Mouse (Mus musculus) forebrain, embryonic 11.5 days (tissue): ENCODE data around the gene Arid3a. TPM values are rescaled to one million over a fixed set of nuclear protein-coding genes. Genes with fewer than 3 reads are reported as not detected.
"Not testable (repeated sequence)": the region's sequence is repeated elsewhere in the genome, so short reads cannot be mapped to it uniquely, and the experiment has no call there.

ENCODE experiments used
- ATAC-seq: fragments of 200-750 bp; cut with Nextera tagmentation; replicated peaks from 2 replicates; pipeline ENCODE4 v1.8.0; 2017; ENCODE audit warnings: moderate TSS enrichment; ENCODE audit not compliant: low FRiP score
- DNase-seq: peaks from one replicate; pipeline ENCODE4 v3.0.0-alpha.2; 2017; ENCODE audit warnings: low spot score
- H3K27ac ChIP-seq: fragments of 300-500 bp; sonication (generic); 2 replicates; pipeline ENCODE4 v1.5.1; 2014; ENCODE audit warnings: low read depth, low read length
- H3K27me3 ChIP-seq: fragments of 300-500 bp; sonication (generic); 2 replicates; pipeline ENCODE4 v1.6.1; 2014; ENCODE audit warnings: mild to moderate bottlenecking, low read length, mixed read lengths; ENCODE audit not compliant: control insufficient read depth, insufficient read depth
- H3K36me3 ChIP-seq: fragments of 300-500 bp; sonication (generic); 2 replicates; pipeline ENCODE4 v1.6.1; 2014; ENCODE audit warnings: mild to moderate bottlenecking, low read length, moderate library complexity, mixed read lengths; ENCODE audit not compliant: control insufficient read depth, insufficient read depth
- H3K4me1 ChIP-seq: fragments of 300-500 bp; sonication (generic); replicated peaks from 2 replicates; pipeline ENCODE4 v1.6.1; 2014; ENCODE audit warnings: low read length, mixed read lengths; ENCODE audit not compliant: control insufficient read depth, insufficient read depth
- H3K4me2 ChIP-seq: fragments of 300-500 bp; sonication (generic); 2 replicates; pipeline ENCODE4 v1.6.1; 2014; ENCODE audit warnings: low read depth, mild to moderate bottlenecking, low read length, moderate library complexity, mixed read lengths; ENCODE audit not compliant: severe bottlenecking
- H3K4me3 ChIP-seq: fragments of 300-500 bp; sonication (generic); 2 replicates; pipeline ENCODE4 v1.5.1; 2014; ENCODE audit warnings: low read depth, low read length
- H3K9ac ChIP-seq: fragments of 300-500 bp; sonication (generic); 2 replicates; pipeline ENCODE4 v1.6.1; 2014; ENCODE audit warnings: low read length
- H3K9me3 ChIP-seq: fragments of 300-500 bp; sonication (generic); 2 replicates; pipeline ENCODE4 v1.6.1; 2016; ENCODE audit warnings: low read length, mixed read lengths; ENCODE audit not compliant: control insufficient read depth
- WGBS: fragments of 180-500 bp; shearing (Covaris S2); extraction: QIAGEN DNeasy Blood & Tissue Kit; methylation state at CpG from one replicate; pipeline ENCODE4 v1.1.7; 2014; 5-methylcytosine and 5-hydroxymethylcytosine counted together
- polyA plus RNA-seq: library from polyadenylated mRNA; unstranded; fragments of >200 nt; fragmentation: Nextera tagmentation; extraction: Ambion mirVana; gene quantifications from 2 replicates; pipeline ENCODE4 v1.2.1, GENCODE M21; 2014

Arid3a gene
- polyA plus RNA-seq, 1 experiment from 2014 or later = 6.6 TPM

DNA sequence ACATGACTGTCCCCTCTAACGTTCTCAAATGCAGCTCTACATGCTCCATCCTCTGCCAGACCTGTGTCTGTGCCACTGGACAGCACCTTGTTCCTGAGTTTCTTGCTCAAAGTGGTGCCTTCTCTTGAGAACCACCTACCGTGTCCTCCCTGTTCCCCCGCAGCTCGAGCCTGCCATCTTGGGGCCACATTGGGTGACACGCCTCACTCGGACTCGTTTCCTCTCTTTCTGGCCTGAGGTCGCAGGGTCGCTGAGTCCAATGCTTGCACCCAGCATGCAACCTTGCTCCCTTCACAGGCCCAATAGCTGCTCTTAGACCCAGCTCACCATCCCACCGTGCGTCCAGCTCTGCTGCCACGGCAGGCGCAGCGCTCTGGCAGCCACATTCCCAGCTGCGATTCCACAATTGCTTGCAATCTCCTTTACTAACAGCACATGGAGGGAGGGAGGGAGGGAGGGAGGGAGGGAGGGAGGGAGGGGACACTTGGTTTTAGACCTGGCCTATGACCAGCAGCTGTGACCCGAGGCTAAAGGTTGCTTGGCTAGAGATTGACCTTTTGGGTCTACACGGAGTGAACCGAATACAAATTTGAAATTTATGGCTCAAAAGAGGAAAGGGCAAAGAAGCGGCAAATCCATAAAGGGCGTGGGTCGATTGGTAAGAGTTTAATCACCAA, 31.4 kb downstream of the Arid3a start:
- 15% methylated on average over 21 of the region's 21 CpGs for WGBS
- ATAC-seq (no peak), DNase-seq (peak; percentile 85)
- no peak overlapping the region for H3K4me3 ChIP-seq
- H3K36me3 ChIP-seq = peaks cover 3% of the 10 kb centered on the region; the same call in 1 of the 2 replicates
- no peak overlapping the region for H3K27ac ChIP-seq
- no peak overlapping the region for H3K4me2 ChIP-seq
- no peaks in the 10 kb centered on the region for H3K9me3 ChIP-seq
- H3K27me3 ChIP-seq = no peaks in the 10 kb centered on the region
- peaks cover 8% of the 10 kb centered on the region for H3K4me1 ChIP-seq
- H3K9ac ChIP-seq = no peak overlapping the region

DNA sequence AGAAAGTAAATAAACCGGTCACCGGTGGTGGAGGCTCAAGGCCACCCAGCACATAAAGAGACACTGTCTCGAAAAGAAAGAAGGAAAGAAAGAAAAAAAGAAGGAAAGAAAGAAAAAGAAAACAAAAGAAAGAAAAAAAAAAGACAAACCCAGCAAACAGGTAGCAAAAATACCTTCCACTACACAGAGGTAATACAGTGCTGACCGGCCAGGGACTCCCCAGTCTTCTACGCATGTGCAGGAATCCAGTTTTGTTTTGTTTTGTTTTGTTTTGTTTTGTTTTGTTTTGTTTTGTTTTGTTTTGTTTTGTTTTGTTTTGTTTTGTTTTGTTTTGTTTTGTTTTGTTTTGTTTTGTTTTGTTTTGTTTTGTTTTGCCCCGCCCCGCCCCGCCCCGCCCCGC, 32.6 kb downstream of the Arid3a start:
- not testable (repeated sequence) for H3K9me3 ChIP-seq, ATAC-seq, H3K4me1 ChIP-seq, H3K4me3 ChIP-seq, H3K36me3 ChIP-seq, DNase-seq, H3K27me3 ChIP-seq, H3K27ac ChIP-seq, H3K9ac ChIP-seq
- WGBS = 36% methylated on average over 10 of the region's 10 CpGs
- 0 out of 2 replicates have a peak overlapping the region, but pooled peaks have one; percentile 80 for H3K4me2 ChIP-seq

DNA sequence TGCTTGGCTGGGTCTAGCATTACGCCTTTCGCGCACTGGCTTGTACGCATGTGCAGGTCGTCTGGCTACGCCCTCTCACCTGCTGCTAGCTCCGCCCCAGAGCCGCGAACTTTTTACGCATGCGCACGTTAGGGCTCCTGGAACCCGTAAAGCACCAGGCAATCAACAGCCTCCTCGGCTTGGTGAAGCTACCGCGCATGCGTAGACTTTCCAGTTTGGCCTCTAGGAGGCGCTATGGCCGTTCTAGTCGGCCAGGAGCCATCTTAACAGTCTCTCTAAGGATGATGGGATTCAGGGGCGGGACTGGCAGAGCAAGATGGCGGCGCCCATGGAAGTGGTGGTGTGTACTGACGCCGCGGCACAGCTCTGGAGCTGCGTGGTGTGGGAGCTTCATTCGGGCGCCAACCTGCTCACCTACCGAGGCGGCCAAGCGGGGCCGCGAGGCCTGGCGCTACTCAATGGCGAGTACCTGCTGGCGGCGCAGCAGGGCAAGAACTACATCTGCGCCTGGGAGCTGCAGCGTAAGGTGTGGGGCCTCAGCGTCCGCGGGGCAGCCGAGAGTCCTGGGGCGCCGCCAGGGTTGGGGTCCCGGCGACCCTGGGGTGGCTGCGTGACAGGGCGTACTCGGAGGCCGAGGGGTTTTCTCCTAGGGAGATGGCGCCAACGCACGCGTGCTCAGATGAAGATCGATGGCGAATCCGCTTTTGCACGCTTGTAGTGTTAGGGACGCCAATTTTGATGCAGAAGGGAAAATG, 33.2 kb downstream of the Arid3a start, which contains the start of gene Wdr18:
Gene Wdr18, plus strand, starts transcription at position 306 of the 755 bp plus-strand sequence.
- peak; percentile 94 for ATAC-seq
- Histone ChIP-seq H3K36me3 (peaks cover 4% of the 10 kb centered on the region; the same call in 1 of the 2 replicates), H3K4me3 (peak within 1 kb of the TSS; percentile 95), H3K4me1 (peaks cover 8% of the 10 kb centered on the region), H3K4me2 (peak within 1 kb of the TSS; percentile 80), H3K9ac (peak within 1 kb of the TSS; percentile 82), H3K9me3 (no peaks in the 10 kb centered on the region), H3K27ac (no peak within 1 kb of the TSS), H3K27me3 (no peaks in the 10 kb centered on the region)
- under 1% methylated on average over 61 of the region's 61 CpGs for WGBS
- peak; percentile 100 for DNase-seq

DNA sequence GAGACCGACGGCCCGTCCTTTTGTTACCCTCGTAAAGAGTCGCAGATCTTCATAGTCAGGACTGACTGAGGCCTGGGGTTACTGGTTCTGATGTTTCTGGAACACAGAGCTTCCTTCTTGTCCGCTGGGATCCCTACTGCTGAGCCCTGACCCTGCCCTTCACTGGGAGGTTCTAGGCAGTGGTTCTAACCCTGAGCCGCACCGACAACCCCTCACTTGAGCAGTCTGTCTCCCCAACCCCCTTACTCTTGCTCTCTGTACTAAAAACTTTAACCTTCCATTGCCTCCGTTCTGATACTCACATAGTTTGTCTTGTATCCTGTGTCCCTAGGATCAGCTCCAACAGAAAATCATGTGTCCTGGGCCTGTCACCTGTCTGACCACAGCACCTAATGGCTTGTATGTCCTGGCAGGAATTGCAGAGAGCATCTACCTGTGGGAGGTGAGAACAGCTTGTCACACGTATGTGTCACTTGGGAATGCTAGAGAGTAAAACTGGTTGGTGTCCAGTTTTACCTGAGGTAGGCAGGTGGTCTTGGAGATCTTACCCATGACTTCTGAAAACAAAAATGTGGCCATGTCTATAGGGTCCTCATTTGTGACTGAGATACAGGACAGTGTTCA, 33.9 kb downstream of the Arid3a start:
- ATAC-seq (no peak), DNase-seq (no peak)
- peak overlapping the region; percentile 95 for H3K4me3 ChIP-seq
- no peaks in the 10 kb centered on the region for H3K9me3 ChIP-seq
- peak overlapping the region; percentile 82 for H3K9ac ChIP-seq
- no peaks in the 10 kb centered on the region for H3K27me3 ChIP-seq
- H3K4me1 ChIP-seq = peaks cover 8% of the 10 kb centered on the region
- H3K4me2 ChIP-seq = peak overlapping the region; percentile 80
- 16% methylated on average over 10 of the region's 10 CpGs for WGBS
- no peak overlapping the region for H3K27ac ChIP-seq
- H3K36me3 ChIP-seq = peaks cover 7% of the 10 kb centered on the region; the same call in 1 of the 2 replicates

DNA sequence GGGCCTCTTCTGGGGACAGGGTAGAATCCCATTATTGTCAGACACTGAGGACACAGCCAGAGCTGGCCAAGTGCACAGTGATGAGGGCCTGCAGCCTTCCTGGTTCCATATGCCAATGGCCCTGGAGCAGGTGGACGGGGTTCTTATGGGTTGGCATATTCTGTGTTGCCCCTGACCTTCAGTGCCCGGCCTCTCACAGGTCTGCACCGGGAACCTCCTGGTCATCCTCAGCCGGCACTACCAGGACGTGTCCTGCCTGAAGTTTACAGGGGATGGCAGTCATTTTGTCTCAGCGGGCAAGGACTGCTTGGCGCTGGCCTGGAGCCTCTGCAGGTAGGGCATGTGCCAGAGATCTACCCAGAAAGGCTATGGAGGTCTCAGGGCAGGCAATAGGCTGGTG, 37.9 kb downstream of the Arid3a start:
- Histone ChIP-seq H3K4me1 (peaks cover 8% of the 10 kb centered on the region), H3K4me2 (no peak overlapping the region), H3K27me3 (no peaks in the 10 kb centered on the region; the same call in 1 of the 2 replicates), H3K36me3 (peaks cover 10% of the 10 kb centered on the region; the same call in 1 of the 2 replicates), H3K27ac (no peak overlapping the region), H3K4me3 (no peak overlapping the region), H3K9me3 (no peaks in the 10 kb centered on the region), H3K9ac (no peak overlapping the region)
- DNase-seq = no peak
- no peak for ATAC-seq
- 89% methylated on average over 7 of the region's 7 CpGs for whole genome bisulfite sequencing

DNA sequence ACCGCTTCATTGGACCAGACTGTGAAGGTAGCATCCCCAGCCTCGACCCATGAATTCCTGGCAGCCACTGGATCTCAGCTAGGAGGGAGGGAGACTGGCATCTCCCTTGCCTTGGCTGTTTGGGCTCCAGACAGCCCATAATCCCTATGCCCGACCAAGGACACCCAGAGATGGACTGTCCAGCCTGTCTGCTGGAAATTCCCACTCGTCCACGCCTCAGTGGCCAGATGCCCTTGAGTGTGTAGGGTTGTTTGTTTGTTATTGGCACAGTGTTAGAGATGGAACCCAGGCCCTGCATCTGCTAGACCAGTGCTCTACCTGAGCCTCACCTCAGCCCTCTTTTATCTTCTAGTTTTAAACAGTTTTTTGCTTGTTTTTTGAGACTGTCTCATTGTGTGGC, 38.5 kb downstream of the Arid3a start:
- WGBS = 89% methylated on average over 5 of the region's 5 CpGs
- peaks cover 8% of the 10 kb centered on the region for H3K4me1 ChIP-seq
- DNase-seq = no peak

DNA sequence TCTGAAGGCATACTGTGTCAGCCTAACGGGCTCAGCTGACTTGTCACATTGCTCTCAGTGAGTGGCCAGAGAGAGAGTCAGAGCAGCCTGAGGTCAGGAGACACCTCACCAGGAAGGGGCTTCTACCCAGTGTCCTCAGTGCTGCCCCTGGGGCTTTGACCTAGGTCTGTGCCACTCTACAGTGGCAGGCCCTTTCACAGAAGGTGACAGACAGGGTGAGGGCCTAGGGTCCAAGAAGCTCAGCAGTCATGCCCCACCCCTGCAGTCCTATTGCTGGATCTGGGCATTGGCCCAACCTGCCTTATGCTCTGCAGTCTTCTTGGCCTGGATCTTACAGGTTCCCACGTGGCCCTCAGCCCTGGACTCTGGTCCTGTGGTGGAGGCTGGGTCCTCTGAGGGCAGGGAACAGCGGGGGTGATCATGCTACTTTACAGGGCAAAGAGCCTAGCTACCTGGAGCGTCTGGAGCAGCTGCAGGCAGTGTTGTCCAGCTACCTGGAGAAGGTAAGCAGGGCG, 40.1 kb downstream of the Arid3a start:
- ATAC-seq (no peak), DNase-seq (no peak)
- H3K36me3 ChIP-seq = peaks cover 10% of the 10 kb centered on the region; the same call in 1 of the 2 replicates
- H3K4me3 ChIP-seq = no peak overlapping the region
- H3K9me3 ChIP-seq = no peaks in the 10 kb centered on the region
- H3K9ac ChIP-seq = no peak overlapping the region
- H3K4me1 ChIP-seq = peaks cover 8% of the 10 kb centered on the region
- H3K27ac ChIP-seq = no peak overlapping the region
- no peak overlapping the region for H3K4me2 ChIP-seq
- 94% methylated on average over 5 of the region's 5 CpGs for WGBS
- peaks cover 16% of the 10 kb centered on the region for H3K27me3 ChIP-seq

More for the DNA sequence above, 38.5 kb downstream of the Arid3a start:
- H3K4me3 ChIP-seq = no peak overlapping the region
- no peak overlapping the region for H3K9ac ChIP-seq
- no peak for ATAC-seq
- H3K27ac ChIP-seq = no peak overlapping the region
- H3K9me3 ChIP-seq = no peaks in the 10 kb centered on the region
- H3K4me2 ChIP-seq = no peak overlapping the region
- H3K36me3 ChIP-seq = peaks cover 10% of the 10 kb centered on the region; the same call in 1 of the 2 replicates
- peaks cover under 1% of the 10 kb centered on the region; the same call in 1 of the 2 replicates for H3K27me3 ChIP-seq

DNA sequence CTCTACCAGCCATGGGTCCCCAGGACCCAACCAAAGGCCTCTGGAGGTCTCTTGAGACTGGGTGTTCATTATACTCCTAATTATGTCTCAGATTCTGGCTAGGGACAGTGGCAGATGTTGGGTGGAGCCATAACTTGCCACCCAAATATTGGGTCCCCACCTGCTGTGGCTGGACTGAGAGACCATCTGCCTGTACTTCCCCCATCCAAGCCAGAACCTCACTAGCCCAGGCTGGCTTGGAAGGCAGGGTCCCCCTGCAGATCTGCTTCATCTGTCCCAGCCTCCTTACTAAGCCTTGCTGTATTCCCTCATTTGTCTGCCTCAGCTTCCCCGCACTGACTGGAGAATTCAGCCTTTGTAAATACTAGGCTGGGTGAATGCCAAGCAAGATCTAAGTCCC, 41.3 kb downstream of the Arid3a start:
- H3K36me3 ChIP-seq = peaks cover 8% of the 10 kb centered on the region; the same call in 1 of the 2 replicates
- no peaks in the 10 kb centered on the region for H3K9me3 ChIP-seq
- no peak overlapping the region for H3K4me2 ChIP-seq
- no peak overlapping the region for H3K4me3 ChIP-seq
- peaks cover 8% of the 10 kb centered on the region for H3K4me1 ChIP-seq
- WGBS = 84% methylated on average over 1 of the region's 1 CpGs
- no peak overlapping the region for H3K9ac ChIP-seq
- DNase-seq (no peak), ATAC-seq (no peak)
- H3K27ac ChIP-seq = no peak overlapping the region
- H3K27me3 ChIP-seq = peaks cover 20% of the 10 kb centered on the region
